Mouse (Mus musculus) gastrocnemius, adult 2 months (tissue): ENCODE measurements around the gene Maml3. TPM values are rescaled to one million over a fixed set of nuclear protein-coding genes. Genes with fewer than 3 reads are reported as not detected.

Experiments used
- DNase-seq: peaks from one replicate; pipeline ENCODE4 v3.0.0; 2022
- H3K27ac ChIP-seq: fragments of 200-600 bp; 2 replicates; pipeline ENCODE4 v1.8.1; 2022; ENCODE audit warnings: mild to moderate bottlenecking
- H3K4me3 ChIP-seq: fragments of 200-600 bp; 2 replicates; pipeline ENCODE4 v1.8.1; 2022; ENCODE audit warnings: mild to moderate bottlenecking, moderate library complexity
- CTCF ChIP-seq: fragments of 200-600 bp; IDR thresholded peaks from 2 replicates; pipeline ENCODE4 v1.8.1; 2022; ENCODE audit warnings: antibody characterized with exemption, mild to moderate bottlenecking, moderate library complexity
- intact Hi-C: fragments of 180-260 bp; cut with DNase I; formaldehyde crosslinking; loops from one replicate; pipeline ENCODE4 v1.15.1; 2025
- total RNA-seq, 2 experiments: library from RNA; stranded (reverse); gene quantifications; 2 replicates each; pipeline ENCODE4 v1.2.3; 2021

The Maml3 gene
- total RNA-seq, 2 experiments from 2014 or later: 2.0 to 2.5 TPM

DNA sequence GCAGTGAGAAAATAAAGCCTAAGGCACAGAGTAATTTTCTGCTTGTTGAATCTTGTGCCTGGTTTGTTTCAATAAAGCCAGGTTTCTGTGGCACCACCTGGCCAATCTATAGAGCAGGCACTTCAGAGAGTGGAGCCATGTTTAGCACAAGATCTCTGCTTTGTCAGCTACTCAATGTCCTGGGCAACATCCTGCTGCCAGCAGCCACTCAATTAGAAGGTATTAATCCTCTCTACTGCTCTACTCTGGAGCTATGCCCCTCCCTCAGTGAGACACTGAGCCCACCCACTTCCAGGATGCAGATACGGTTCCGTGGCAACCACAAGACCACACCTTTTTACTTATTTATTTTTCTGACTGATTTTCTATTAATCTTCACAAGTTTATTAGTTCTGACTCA lies 203.7 kb downstream of the Maml3 start:
- no peak for TF ChIP-seq CTCF
- Histone ChIP-seq H3K4me3 (no peak overlapping the region), H3K27ac (no peak overlapping the region)
- no peak for DNase-seq
- intact Hi-C loops: no loop called here

DNA sequence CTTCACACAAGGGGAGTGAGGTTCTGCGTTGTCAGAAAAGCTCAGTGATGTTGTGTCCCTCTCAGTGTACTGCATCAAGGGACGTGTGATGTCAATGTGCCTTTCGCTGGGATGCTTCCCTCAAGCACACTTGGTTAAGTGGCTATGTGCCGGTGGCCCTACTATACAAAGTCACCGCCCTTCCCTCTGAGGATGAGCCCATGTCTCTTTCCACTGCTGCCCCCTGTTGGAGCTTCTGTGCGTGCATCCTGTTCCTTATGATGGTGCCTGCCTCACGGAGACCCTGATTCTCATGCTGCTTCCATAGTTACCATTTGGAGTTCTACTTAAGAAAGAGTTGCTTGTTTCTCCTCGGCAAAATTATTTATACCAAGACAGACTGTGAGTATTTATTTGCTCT lies 210.4 kb downstream of the Maml3 start:
- intact Hi-C loops: loop anchor here (5.0 kb wide), 2 partner anchors 52 to 192 kb away; no protein-coding TSS in a partner anchor
- H3K4me3 ChIP-seq: no peak overlapping the region
- H3K27ac ChIP-seq: no peak overlapping the region
- TF ChIP-seq CTCF: peak; percentile 65
- DNase-seq: peak; percentile 52

DNA sequence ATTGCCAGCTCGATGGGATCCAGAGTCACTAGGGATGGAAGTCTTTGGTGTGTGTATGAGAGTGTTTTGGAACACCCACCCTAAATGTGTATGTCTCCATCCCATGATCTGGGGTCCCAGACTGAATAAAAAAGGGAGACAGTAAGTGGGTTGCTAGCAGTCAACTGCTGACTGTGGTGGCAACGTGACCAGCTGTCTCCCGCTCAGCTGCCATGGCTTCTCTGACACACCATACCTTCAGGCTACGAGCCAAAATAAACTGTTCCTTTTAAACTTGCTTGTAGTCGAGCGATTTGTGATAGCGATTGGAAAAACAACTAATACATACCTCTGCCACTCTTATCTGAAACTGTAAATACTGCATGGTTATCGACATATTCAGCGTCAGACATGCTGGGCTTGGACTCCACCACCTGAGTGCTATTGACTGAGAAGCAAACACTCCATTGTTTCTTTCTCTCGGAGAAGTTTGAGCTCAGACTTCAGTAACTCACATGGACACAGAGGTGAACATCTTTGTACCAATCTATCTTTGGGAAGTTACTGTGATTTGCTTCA lies 213.2 kb downstream of the Maml3 start:
- Histone ChIP-seq H3K27ac (no peak overlapping the region), H3K4me3 (no peak overlapping the region)
- TF ChIP-seq CTCF: no peak
- intact Hi-C loops: loop anchor here (5.0 kb wide), 2 partner anchors 49 to 189 kb away; no protein-coding TSS in a partner anchor
- no peak for DNase-seq

DNA sequence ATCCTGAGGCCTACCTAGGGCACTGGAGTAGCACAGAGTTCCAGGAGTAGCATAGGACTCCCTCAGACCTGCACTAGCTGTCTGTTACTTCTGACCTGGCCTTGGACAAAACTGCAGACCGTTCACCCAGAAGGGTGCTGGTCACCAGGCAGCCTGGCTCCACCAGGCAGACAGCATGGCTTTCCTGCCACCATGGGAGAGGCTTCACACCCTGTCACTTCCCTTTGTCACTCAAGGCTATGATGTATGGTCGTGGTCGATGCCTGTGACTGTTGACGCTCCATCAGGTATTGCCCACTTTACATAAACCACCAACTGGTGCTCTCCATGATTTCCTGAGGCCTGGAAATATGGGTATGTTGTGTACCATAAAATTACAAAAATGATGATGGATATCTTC lies 214.7 kb downstream of the Maml3 start:
- Histone ChIP-seq H3K27ac (no peak overlapping the region), H3K4me3 (no peak overlapping the region)
- no peak for DNase-seq
- no peak for TF ChIP-seq CTCF
- intact Hi-C loops: loop anchor here (5.0 kb wide), 2 partner anchors 48 to 188 kb away; no protein-coding TSS in a partner anchor

DNA sequence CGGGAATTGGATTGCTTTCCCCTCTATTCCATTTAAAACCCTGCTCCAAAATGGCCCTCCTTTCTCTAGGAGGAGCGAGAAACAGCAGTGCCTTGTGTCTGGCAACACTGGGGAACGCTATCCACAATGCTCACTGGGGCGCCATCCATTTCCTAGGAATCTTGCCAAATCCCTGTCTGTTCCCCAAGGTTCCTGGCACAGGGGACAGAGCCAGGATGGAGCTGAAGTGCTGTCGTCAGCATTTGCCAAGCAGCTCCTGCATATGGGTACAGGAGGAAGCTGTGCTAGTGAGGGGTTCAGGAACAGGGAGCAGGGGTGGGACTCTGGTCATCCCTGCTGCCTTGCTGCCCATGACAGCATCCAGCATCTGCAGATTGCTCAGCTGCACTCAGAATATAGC lies 215.1 kb downstream of the Maml3 start:
- TF ChIP-seq CTCF: no peak
- intact Hi-C loops: loop anchor here (5.0 kb wide), 3 partner anchors 47 to 308 kb away; no protein-coding TSS in a partner anchor
- no peak for DNase-seq
- Histone ChIP-seq H3K4me3 (no peak overlapping the region), H3K27ac (no peak overlapping the region)

DNA sequence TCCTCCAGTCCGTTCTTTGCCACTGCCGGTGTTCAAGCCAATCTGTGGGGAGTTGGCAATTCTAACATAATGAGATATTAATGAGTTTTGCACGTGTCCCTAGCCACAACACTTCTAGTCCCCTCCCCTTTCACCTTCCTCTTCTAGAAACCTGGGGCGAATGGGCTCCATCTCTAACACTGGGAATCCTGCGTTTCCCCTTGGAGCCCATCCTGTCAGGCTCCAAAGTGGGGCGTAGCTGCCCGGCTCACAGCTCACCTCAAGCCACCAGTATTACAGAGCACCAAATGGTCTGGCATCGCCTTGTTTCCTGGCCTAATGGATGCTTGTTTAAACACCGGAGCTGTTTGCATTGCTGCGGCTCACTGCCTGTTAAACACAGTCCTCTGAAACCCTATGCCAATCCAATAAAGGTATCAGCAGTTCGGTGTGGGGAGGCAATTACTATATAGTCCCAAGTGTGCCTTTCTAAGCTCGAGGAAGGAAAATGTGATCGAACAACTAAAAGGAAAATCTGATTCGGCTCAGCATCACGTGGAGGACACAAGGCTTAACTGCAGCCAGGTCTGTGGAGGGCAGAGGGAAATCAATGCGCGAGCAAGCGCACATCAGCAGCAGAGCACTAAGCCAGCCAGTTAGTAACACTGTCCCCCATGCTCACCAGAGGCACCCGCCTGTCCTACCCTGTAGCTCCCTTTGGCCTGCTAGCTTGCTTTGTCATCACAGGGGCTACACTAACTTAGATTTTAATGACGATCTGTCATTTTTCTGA lies 216.0 kb downstream of the Maml3 start:
- Histone ChIP-seq H3K27ac (no peak overlapping the region), H3K4me3 (peak overlapping the region; percentile 51)
- no peak for TF ChIP-seq CTCF
- intact Hi-C loops: loop anchor here (5.0 kb wide), 1 partner anchor 308 kb away; no protein-coding TSS in a partner anchor
- no peak for DNase-seq

DNA sequence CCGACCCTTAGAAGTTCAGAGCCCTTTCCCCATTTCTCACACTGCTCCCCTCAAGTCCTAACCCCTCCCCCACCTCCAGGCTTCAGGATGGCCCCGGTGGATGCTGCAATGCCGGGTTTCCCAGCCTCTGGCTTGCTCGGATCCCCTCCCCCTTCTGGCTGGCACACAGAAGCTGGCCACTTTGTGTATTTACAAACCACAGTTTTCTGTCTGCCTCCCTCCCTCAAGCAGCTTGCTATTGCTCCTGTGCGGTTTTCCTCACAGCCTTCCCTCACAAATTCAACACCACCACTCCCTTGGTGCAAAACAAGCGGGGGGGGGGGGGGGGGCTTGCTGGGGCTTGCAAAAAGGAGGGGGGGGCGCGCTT lies 216.6 kb downstream of the Maml3 start:
- DNase-seq: no peak
- intact Hi-C loops: loop anchor here (5.0 kb wide), 1 partner anchor 309 kb away; no protein-coding TSS in a partner anchor
- TF ChIP-seq CTCF: no peak
- Histone ChIP-seq H3K27ac (no peak overlapping the region), H3K4me3 (peak overlapping the region; percentile 51; the same call in 1 of the 2 replicates)

DNA sequence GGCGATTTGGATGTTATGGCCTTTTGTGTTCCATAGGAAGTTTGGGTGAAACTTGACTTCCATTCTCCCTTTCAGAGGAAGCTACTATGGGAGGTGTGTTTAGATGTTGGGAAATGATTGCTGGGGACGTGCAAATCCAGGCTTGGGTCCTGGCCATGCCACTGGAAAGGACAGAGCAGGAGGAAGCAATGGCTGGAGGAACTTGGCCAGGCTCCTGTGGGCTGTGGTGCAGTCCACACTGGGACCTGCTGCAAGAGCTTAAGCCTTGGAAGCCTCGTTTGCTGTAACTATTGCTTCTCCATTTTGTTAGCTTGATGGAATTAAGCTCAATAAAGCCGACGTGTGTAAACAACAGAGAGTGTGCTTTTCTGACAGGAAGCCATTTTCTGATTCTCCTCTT lies 219.0 kb downstream of the Maml3 start:
- no peak overlapping the region for H3K4me3 ChIP-seq
- peak; percentile 43 for DNase-seq
- H3K27ac ChIP-seq: no peak overlapping the region
- intact Hi-C loops: loop anchor here (5.0 kb wide), 1 partner anchor 311 kb away; no protein-coding TSS in a partner anchor
- no peak for TF ChIP-seq CTCF

DNA sequence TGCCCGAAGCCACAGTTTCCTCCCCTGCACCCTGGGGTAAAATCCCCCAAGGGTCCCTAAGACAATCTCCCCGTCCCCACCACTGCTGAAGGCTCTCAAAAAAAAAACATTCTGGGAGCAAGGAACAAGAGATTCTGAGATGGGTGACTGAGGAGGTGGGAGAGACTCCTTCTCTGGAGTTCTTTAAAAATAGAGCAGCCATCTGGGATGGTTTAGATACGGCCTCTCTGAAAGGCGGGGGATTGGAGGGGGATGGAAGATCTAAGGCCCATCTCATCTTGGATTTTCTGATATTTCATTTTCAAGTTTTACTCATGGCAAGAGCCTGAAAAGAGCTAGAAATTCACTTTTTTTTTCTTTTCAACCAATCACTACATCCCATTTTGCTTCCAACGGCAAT lies 219.4 kb downstream of the Maml3 start:
- Histone ChIP-seq H3K4me3 (no peak overlapping the region), H3K27ac (no peak overlapping the region)
- no peak for DNase-seq
- no peak for TF ChIP-seq CTCF
- intact Hi-C loops: loop anchor here (5.0 kb wide), 1 partner anchor 312 kb away; no protein-coding TSS in a partner anchor

DNA sequence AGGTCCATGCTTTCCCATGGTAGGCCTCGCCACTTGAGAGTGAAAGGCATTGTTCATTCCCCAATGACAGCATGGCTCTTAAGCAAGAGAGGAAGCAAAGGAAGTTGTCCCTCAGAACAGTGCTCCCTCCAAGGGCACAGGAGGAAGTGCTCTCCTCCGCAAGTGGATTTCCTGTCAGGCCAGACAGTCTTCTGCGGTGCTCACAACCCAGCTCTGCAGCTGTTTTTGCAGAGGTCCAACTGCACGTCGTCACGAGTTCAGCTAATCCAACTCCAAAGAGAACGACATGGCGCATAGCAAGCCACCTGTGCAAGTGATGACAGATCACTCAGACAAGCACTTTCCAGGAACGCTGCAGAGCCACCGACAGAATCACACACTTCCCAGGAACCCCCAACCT lies 222.9 kb downstream of the Maml3 start:
- Histone ChIP-seq H3K4me3 (no peak overlapping the region), H3K27ac (no peak overlapping the region; the same call in 1 of the 2 replicates)
- peak; percentile 35 for DNase-seq
- TF ChIP-seq CTCF: no peak
- intact Hi-C loops: no loop called here

DNA sequence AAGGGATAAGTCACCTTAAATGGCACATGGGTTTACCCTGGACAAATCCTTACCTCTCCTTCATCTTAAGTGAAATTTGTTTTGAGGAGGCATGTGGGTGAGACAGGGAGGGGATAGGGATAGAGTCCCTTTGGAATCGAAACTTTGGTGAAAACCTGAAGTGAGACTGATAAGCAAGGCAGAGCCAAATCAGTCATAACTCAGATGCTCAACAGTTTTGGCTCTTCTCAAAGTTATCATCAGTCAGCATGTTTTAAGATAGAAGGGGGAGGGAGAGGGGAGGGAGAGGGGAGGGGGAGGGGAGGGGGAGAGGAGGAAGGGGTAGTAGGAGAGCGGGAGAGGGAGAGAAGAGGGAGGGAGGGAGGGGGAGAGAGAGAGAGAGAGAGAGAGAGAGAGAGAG lies 223.5 kb downstream of the Maml3 start:
- intact Hi-C loops: no loop called here
- DNase-seq: no peak
- H3K27ac ChIP-seq: no peak overlapping the region
- no peak for TF ChIP-seq CTCF
- no peak overlapping the region for H3K4me3 ChIP-seq

DNA sequence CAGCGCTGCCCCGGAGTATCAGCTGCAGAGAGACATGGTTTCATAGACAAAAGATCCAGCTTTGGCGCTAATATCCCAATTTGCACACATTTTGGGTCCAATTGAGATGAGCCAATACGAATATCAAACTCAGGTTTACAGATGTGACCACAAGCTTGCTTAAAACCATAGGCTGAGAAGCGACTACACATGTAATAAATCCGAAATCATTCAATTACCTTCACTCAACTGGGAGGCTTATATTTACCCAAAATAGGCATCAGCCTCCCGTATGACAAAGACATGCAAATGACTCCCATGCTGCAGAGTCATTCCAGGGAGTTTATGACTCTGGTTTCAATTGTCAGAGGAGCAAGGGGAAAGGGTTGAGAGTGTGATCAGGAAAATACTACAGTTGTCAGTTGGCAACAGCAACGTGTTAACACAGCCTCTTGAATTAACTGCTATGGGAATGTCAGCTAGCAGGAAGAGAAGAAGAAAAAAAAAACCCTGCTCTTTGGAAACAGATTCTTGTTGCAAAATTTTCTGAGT lies 224.3 kb downstream of the Maml3 start:
- intact Hi-C loops: no loop called here
- TF ChIP-seq CTCF: no peak
- Histone ChIP-seq H3K27ac (no peak overlapping the region), H3K4me3 (no peak overlapping the region)
- DNase-seq: no peak

DNA sequence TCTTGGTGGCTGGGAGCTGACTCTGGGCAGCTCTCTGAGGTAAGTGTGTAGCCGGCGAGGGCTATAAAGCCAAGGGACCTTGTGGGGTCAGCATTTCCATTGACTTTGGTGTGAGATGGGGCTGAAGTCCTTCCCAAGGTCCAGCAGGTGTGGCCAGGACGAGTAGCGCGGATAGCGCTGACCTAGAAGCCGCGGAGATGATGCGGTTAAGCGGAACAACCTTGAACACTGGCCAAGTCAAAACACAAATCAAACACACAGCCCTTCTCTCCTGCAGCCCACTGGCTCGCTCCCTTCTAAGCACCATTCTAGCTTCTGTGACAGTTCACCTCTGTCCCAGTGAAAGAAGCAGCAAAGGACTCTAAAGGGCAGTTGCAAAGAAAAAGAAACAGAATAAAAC lies 225.7 kb downstream of the Maml3 start:
- no peak for DNase-seq
- Histone ChIP-seq H3K4me3 (no peak overlapping the region), H3K27ac (no peak overlapping the region)
- TF ChIP-seq CTCF: no peak
- intact Hi-C loops: no loop called here

DNA sequence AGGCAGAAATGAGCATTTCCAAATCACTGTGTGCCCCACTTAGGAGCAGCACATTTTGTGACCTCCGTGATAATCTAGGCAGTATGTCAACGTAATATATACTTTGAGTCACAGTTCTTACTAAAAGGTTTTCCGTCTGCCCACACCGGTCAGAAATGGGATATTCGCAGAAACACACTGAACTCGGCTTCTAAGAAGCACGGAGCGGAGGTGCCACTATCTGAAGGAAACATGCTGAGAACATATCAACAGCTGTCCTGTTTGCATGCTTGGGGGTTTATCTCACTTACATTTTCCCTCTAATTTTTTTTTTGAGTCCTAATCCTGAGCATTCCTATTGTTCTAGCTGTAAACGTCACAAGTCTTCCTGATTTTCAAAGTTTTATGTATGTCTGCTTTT lies 226.3 kb downstream of the Maml3 start:
- no peak for TF ChIP-seq CTCF
- intact Hi-C loops: no loop called here
- no peak for DNase-seq
- Histone ChIP-seq H3K27ac (no peak overlapping the region), H3K4me3 (no peak overlapping the region)
